Mouse (Mus musculus): Measurements from ENCODE around the gene Dmwd. TPM values are rescaled to one million over a fixed set of nuclear protein-coding genes. Genes with fewer than 3 reads are reported as not detected.

Dmwd gene
- 1.1 TPM for total RNA-seq (2023)

DNA sequence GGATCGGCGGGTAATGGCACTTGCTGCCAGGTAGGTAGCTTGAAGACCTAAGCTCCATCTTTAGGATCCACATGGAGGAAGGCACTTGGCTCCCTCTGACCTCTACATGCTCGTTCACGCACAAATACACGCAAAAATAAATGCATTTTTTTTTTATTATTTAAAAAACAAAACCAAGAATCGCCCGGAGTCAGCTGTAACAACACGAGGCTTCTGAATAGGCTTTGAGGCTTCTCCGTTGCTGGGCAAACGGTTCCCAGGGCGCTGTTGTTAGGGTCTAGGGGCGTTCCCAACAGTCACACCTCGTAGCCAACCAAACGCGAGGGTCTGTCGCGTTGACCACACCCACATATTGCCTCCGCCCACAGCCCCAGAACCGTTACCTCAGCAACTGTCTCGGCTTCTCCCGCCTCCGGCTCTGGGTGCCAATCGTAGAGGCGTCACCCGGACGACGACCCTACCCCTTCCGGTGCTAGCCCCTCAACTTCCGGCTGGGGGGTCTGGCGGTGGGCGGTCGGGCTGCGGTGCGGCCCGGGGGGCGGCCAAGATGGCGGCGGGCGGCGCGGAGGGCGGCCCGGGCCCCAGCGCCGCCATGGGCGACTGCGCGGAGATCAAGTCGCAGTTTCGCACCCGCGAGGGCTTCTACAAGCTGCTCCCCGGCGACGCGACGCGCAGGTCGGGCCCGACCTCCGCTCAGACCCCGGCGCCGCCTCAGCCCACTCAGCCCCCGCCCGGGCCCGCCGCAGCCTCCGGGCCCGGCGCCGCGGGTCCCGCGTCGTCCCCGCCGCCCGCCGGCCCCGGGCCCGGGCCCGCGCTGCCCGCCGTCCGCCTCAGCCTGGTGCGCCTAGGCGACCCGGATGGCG is at the start of gene Dmwd:
Gene Dmwd, plus strand, starts transcription at position 505 of the 863 bp plus-strand sequence.

DNA sequence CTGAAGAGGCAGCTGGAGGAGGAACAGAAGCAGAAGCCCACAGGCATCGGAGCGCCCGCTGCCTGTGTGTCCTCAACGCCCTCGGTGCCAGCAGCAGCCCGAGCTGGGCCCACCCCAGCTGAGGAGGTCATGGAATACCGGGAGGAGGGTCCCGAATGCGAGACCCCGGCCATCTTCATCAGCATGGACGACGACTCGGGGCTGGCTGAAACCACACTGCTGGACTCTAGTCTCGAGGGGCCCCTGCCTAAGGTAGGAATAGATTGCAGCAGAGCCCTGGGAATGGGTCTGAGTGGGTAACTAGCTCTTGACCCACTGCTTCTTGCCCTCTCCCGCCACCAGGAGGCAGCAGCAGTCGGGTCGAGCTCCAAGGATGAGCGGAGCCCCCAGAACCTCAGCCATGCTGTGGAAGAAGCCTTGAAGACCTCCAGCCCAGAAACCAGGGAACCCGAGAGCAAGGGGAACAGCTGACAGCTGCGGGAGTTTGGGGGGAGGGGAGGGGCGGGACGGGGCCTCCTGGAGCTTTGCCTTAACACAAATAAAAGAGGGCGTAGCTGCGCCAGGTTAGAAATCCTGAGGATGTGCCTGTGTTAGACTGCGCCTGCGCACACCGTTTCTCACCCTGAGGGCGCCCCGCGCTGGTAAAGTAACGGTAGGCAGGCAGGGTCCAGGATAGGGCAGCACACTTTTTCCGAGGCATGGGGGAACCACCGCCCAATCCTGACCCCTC is 21.8 kb upstream of the Dmwd start, which contains the start of gene Rsph6a:
Gene Rsph6a, plus strand, starts transcription at position 644 of the 730 bp plus-strand sequence.

DNA sequence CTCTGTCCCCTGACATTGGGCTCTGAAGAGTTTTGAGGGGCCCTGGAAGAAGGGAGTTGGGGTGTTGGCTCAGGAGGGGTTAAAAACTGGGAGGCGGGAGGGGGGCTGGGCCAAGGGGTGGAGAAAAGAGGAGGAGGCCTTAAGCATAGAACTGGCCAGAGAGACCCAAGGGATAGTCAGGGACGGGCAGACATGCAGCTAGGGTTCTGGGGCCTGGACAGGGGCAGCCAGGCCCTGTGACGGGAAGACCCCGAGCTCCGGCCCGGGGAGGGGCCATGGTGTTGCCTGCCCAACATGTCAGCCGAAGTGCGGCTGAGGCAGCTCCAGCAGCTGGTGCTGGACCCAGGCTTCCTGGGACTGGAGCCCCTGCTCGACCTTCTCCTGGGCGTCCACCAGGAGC is 7.7 kb downstream of the Dmwd start, which contains the start of gene Dmpk:
Gene Dmpk, plus strand, starts transcription at position 149 of the 400 bp plus-strand sequence.

GRCm38 (mm10) chr7:19094471-19094825 is 18.4 kb downstream of the Dmwd start, which contains the start of gene Six5:
Gene Six5 (plus strand): TSS chr7:19094594.

DNA sequence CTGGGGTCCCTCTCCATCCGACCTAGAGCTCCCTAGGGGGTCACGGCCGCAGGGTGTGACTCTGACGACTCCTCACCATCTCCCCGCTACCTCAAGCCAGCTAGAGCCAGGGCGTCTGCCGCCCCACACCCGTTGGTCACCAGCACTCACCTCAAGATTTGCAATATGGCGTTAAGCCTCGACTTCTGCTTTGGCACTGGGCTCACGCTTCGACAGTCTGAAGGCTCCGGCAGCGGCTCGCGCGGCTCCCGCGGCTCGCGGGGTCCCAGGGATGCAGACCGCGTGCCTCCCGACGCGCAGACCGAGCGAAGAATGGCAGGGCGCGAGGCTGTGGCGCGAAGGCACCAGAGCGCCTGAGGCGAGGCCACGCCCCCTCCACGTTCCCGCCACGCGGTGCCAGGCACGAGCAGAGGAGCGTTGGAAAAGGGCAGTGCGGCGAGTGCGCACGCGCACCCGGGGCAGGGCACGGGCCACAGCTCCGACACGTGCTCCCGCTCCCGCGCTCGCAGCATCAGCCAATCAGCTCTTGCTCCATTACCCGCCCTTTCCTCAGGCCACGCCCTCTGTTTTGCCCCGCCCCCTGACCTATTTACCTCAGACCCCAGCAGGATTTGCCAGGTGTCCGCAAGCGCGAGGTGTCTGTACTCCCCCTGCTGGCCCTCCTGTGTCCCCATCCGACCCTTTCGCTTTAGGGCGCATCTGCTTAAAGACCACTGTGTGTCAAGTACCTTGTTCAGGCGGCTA is 42.2 kb downstream of the Dmwd start, which contains the start of gene Gm4969:
Gene Gm4969, minus strand, starts transcription at position 341 of the 744 bp plus-strand sequence.

GRCm38 (mm10) chr7:19119631-19120429 is 43.8 kb downstream of the Dmwd start, which contains the start of gene Fbxo46:
Gene Fbxo46 (plus strand): TSS chr7:19119859.

Other genes starting within 250 kb of the Dmwd start
- gene Mill2, start 236.3 kb upstream of the Dmwd start, total RNA-seq (2023), result not detected
- gene Pglyrp1, start 204.9 kb upstream of the Dmwd start, total RNA-seq (2023), result 9.5 TPM
- 17.1 TPM for gene Ccdc61, start 165.8 kb upstream of the Dmwd start, total RNA-seq (2023)
- gene Nova2, start 150.3 kb upstream of the Dmwd start, total RNA-seq (2023), result not detected
- gene Nanos2, start 88.8 kb upstream of the Dmwd start, total RNA-seq (2023), result not detected
- gene Mypop, start 85.0 kb upstream of the Dmwd start, total RNA-seq (2023), result 0.67 TPM
- gene Irf2bp1, start 72.2 kb upstream of the Dmwd start, total RNA-seq (2023), result 25.1 TPM
- gene Foxa3, start 52.7 kb upstream of the Dmwd start, total RNA-seq (2023), result not detected
- 90.4 TPM for gene Sympk, start 51.9 kb upstream of the Dmwd start, total RNA-seq (2023)
- not detected for gene Rsph6a, start 21.5 kb upstream of the Dmwd start, total RNA-seq (2023)
- 3.8 TPM for gene Dmpk, start 7.6 kb downstream of the Dmwd start, total RNA-seq (2023)
- gene Six5, start 18.4 kb downstream of the Dmwd start, total RNA-seq (2023), result not detected
- not detected for gene Gm4969, start 42.1 kb downstream of the Dmwd start, total RNA-seq (2023)
- 15.4 TPM for gene Fbxo46, start 43.6 kb downstream of the Dmwd start, total RNA-seq (2023)
- gene Qpctl, start 73.1 kb downstream of the Dmwd start, total RNA-seq (2023), result 12.2 TPM
- 62.7 TPM for gene Snrpd2, start 73.5 kb downstream of the Dmwd start, total RNA-seq (2023)
- gene Gipr, start 89.9 kb downstream of the Dmwd start, total RNA-seq (2023), result not detected
- gene Eml2, start 100.2 kb downstream of the Dmwd start, total RNA-seq (2023), result 16.0 TPM
- not detected for gene Gpr4, start 136.3 kb downstream of the Dmwd start, total RNA-seq (2023)
- gene Opa3, start 152.1 kb downstream of the Dmwd start, total RNA-seq (2023), result 42.1 TPM
- gene Vasp, start 195.6 kb downstream of the Dmwd start, total RNA-seq (2023), result 262 TPM
- gene Ppm1n, start 203.8 kb downstream of the Dmwd start, total RNA-seq (2023), result 0.76 TPM
- gene Rtn2, start 206.4 kb downstream of the Dmwd start, total RNA-seq (2023), result not detected
- gene Fosb, start 233.8 kb downstream of the Dmwd start, total RNA-seq (2023), result 701 TPM

Measured in CD4-positive naive resting alpha-beta T cell, adult 76 days (primary cell).